Mouse (Mus musculus) midbrain, embryonic 14.5 days (tissue): ENCODE results near the gene Polr2l. TPM values are rescaled to one million over a fixed set of nuclear protein-coding genes. Genes with fewer than 3 reads are reported as not detected.

Experiments
- ATAC-seq: fragments of 200-750 bp; cut with Nextera tagmentation; 2 replicates; pipeline ENCODE4 v1.8.0; 2017; ENCODE audit warnings: moderate number of reproducible peaks, moderate library complexity; ENCODE audit not compliant: low FRiP score, low TSS enrichment
- DNase-seq: peaks from one replicate; pipeline ENCODE4 v3.0.0-alpha.2; 2015
- H3K27ac ChIP-seq: fragments of 300-500 bp; sonication (generic); replicated peaks from 2 replicates; pipeline ENCODE4 v1.5.1; 2014; ENCODE audit warnings: mild to moderate bottlenecking, low read depth, low read length, moderate library complexity
- H3K27me3 ChIP-seq: fragments of 300-500 bp; sonication (generic); 2 replicates; pipeline ENCODE4 v1.6.1; 2014; ENCODE audit warnings: low read length, control low read depth, mixed read lengths; ENCODE audit not compliant: control insufficient read depth, insufficient read depth
- H3K36me3 ChIP-seq: fragments of 300-500 bp; sonication (generic); 2 replicates; pipeline ENCODE4 v1.6.1; 2014; ENCODE audit warnings: low read length, control low read depth; ENCODE audit not compliant: control insufficient read depth, insufficient read depth
- H3K4me1 ChIP-seq: fragments of 300-500 bp; sonication (generic); 2 replicates; pipeline ENCODE4 v1.6.1; 2014; ENCODE audit warnings: mild to moderate bottlenecking, antibody characterized with exemption, low read length, control low read depth; ENCODE audit not compliant: control insufficient read depth, insufficient read depth
- H3K4me2 ChIP-seq: fragments of 300-500 bp; sonication (generic); 2 replicates; pipeline ENCODE4 v1.6.1; 2014; ENCODE audit warnings: mild to moderate bottlenecking, low read length, moderate library complexity
- H3K4me3 ChIP-seq: fragments of 300-500 bp; sonication (generic); replicated peaks from 2 replicates; pipeline ENCODE4 v1.5.1; 2014; ENCODE audit warnings: low read depth, low read length
- H3K9ac ChIP-seq: fragments of 300-500 bp; sonication (generic); replicated peaks from 2 replicates; pipeline ENCODE4 v1.6.1; 2014; ENCODE audit warnings: mild to moderate bottlenecking, low read length, moderate library complexity
- H3K9me3 ChIP-seq: fragments of 300-500 bp; sonication (generic); 2 replicates; pipeline ENCODE4 v1.6.1; 2016; ENCODE audit warnings: low read length, control low read depth, mixed read lengths; ENCODE audit not compliant: control insufficient read depth
- WGBS: fragments of 180-500 bp; shearing (Covaris S2); extraction: QIAGEN DNeasy Blood & Tissue Kit; methylation state at CpG from one replicate; pipeline ENCODE4 v1.1.7; 2014; 5-methylcytosine and 5-hydroxymethylcytosine counted together
- polyA plus RNA-seq: library from polyadenylated mRNA; unstranded; fragments of >200 nt; fragmentation: Nextera tagmentation; extraction: Ambion mirVana; gene quantifications from 2 replicates; pipeline ENCODE4 v1.2.1, GENCODE M21; 2014

Gene Polr2l
- polyA plus RNA-seq, 1 experiment from 2014 or later = 75.1 TPM

DNA sequence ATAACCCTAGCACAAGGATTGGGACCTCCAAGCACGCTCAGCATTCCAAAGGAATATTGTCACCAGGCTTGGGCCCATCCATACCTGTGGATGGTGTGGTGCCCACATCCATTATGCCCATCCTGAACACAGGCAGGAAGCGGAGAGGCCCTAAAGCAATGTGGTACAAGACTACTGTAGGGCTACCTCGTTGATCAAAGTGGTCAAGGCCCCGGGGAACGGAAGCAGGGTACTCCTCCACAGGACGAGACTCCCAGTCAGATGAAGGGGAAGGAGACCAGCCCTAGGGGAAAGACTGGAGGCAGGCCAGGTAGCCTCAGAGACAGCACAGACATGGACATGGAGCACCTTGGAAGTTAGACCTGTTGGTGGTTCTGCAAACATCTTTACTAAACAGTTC lies 2.2 kb downstream of the Polr2l start:
- 89% methylated on average over 6 of the region's 6 CpGs for WGBS
- ATAC-seq (no peak), DNase-seq (no peak)
- H3K36me3 ChIP-seq = peaks cover 29% of the 10 kb centered on the region
- H3K9me3 ChIP-seq = no peaks in the 10 kb centered on the region
- peaks cover 10% of the 10 kb centered on the region for H3K27me3 ChIP-seq
- no peak overlapping the region for H3K9ac ChIP-seq
- H3K4me2 ChIP-seq = no peak overlapping the region
- H3K4me1 ChIP-seq = peaks cover 34% of the 10 kb centered on the region
- no peak overlapping the region for H3K27ac ChIP-seq
- no peak overlapping the region for H3K4me3 ChIP-seq

GRCm38 (mm10) chr7:141472226-141472625 lies 2.7 kb downstream of the Polr2l start:
- Histone ChIP-seq H3K27me3 (peaks cover 11% of the 10 kb centered on the region), H3K4me2 (no peak overlapping the region), H3K36me3 (peaks cover 29% of the 10 kb centered on the region), H3K9ac (no peak overlapping the region), H3K9me3 (no peaks in the 10 kb centered on the region), H3K4me3 (no peak overlapping the region), H3K27ac (no peak overlapping the region), H3K4me1 (peaks cover 39% of the 10 kb centered on the region)
- WGBS = 82% methylated on average over 6 of the region's 6 CpGs
- ATAC-seq (no peak), DNase-seq (no peak)

DNA sequence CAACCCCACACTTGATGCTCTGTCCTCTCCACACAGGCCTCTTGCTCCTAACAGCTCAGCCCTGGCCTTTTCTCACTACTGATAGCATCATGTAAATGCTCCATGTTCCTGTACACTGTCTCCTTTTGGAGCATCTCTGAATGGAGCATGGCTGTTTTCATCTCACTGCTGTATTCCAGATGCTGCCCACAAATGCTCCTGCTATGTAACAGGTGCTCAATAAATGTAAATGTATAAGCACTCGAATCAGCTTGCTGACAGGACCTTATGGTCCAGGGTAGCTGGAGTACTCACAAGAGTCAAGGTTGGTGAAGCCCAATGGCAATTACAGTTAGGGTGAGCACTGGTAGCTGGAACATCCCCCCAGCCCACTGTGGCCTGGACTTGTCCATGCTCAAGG lies 3.7 kb downstream of the Polr2l start:
- Histone ChIP-seq H3K4me3 (no peak overlapping the region), H3K9me3 (no peaks in the 10 kb centered on the region), H3K4me1 (peaks cover 44% of the 10 kb centered on the region), H3K27ac (no peak overlapping the region), H3K9ac (no peak overlapping the region), H3K36me3 (peaks cover 29% of the 10 kb centered on the region), H3K27me3 (peaks cover 18% of the 10 kb centered on the region), H3K4me2 (no peak overlapping the region)
- DNase-seq (no peak), ATAC-seq (no peak)
- whole genome bisulfite sequencing = 89% methylated on average over 1 of the region's 1 CpGs

- Histone ChIP-seq H3K27me3 (peaks cover 17% of the 10 kb centered on the region), H3K9ac (no peak overlapping the region), H3K9me3 (no peaks in the 10 kb centered on the region), H3K27ac (no peak overlapping the region), H3K4me3 (no peak overlapping the region), H3K4me1 (peaks cover 41% of the 10 kb centered on the region), H3K36me3 (peaks cover 29% of the 10 kb centered on the region), H3K4me2 (no peak overlapping the region)
- DNase-seq (no peak), ATAC-seq (no peak)
- 95% methylated on average over 10 of the region's 10 CpGs for WGBS
These were observed 4.3 kb downstream of the Polr2l start for GRCm38 (mm10) chr7:141470637-141470944.

DNA sequence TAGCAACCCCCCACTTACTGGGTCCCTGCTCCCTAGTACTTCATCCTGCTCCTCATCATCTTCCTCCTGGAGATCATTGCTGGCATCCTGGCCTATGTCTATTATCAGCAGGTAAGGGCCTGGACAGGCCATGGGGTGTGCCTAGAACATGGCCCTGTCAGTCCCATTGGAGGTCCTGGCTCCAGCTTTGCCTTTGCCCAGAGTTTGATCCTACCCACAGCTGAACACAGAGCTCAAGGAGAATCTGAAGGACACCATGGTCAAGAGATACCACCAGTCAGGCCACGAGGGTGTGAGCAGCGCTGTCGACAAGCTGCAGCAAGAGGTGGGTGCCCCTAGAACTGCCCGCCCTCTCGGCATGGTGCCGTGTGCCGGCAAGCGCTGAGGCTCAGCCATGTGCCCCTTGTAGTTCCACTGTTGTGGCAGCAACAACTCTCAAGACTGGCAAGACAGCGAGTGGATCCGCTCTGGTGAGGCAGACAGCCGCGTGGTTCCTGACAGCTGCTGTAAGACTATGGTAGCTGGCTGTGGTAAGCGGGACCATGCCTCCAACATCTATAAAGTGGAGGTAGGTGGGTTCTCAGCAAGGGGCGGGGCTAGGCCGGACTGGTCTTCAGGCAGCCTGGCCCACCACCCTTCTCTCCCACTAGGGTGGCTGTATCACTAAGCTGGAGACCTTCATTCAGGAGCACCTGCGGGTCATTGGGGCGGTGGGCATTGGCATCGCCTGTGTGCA lies 4.9 kb downstream of the Polr2l start:
- Histone ChIP-seq H3K4me2 (peak overlapping the region; percentile 67), H3K36me3 (peaks cover 29% of the 10 kb centered on the region), H3K4me3 (0 out of 2 replicates have a peak overlapping the region, but pooled peaks have one; percentile 54), H3K9me3 (no peaks in the 10 kb centered on the region), H3K4me1 (peaks cover 40% of the 10 kb centered on the region), H3K9ac (peak overlapping the region; percentile 75; the same call in 1 of the 2 replicates), H3K27ac (no peak overlapping the region), H3K27me3 (peaks cover 22% of the 10 kb centered on the region)
- 89% methylated on average over 18 of the region's 18 CpGs for WGBS
- DNase-seq = no peak
- ATAC-seq = no peak

DNA sequence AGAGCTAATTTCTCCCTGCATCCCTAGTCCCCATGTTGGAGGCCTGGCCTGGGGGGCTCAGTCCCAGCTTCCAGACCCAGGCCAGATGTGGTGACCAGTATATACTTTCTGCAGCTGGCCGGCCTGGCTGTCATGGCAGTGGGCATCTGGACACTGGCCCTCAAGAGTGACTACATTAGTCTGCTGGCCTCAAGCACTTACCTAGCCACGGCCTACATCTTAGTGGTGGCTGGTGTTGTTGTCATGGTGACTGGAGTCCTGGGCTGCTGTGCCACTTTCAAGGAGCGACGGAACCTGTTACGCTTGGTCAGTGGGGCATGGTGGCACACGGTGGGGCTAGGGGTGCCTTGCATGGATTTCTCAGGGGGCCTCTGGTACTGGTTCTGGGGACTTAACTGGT lies 5.6 kb downstream of the Polr2l start:
- no peaks in the 10 kb centered on the region for H3K9me3 ChIP-seq
- H3K27ac ChIP-seq = peak overlapping the region; percentile 84
- peak overlapping the region; percentile 75; the same call in 1 of the 2 replicates for H3K9ac ChIP-seq
- ATAC-seq (no peak), DNase-seq (no peak)
- WGBS = 41% methylated on average over 6 of the region's 6 CpGs
- peaks cover 39% of the 10 kb centered on the region for H3K4me1 ChIP-seq
- H3K36me3 ChIP-seq = peaks cover 29% of the 10 kb centered on the region
- peaks cover 29% of the 10 kb centered on the region for H3K27me3 ChIP-seq
- H3K4me3 ChIP-seq = peak overlapping the region; percentile 54
- peak overlapping the region; percentile 67 for H3K4me2 ChIP-seq

DNA sequence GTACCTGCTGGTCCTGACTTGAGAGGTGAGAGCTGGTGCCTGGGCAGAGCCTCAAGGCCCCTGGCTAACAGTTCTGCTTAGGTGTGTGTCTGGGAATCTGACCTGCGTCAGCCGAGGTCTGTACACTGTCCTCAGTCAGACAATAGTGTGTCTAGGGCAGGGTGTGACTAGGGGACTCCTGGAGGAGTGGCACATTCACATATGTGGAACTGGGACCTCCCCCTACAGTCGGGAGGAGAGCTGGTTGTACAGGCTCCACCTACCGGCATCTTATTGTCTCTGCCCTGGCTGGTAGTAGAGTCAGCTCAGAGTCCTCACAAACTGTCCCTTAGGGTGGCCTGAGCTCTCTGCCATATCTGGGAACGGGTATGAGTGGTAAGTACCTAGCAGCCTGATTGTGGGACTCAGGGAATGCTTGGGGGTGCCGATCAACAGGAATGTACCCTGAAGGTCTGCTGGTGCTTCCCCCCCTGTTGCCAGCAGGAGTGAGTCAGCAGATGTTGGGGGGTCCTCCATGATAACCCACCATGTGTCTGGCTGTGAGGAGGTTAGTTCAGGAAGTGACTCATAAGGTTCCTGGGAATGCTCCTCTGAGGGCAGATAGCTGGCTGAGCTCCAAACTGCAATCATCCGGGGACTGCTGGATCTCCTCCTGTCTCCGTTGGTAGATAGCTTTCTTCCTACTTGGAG lies 6.3 kb downstream of the Polr2l start:
- Histone ChIP-seq H3K27ac (peak overlapping the region; percentile 84), H3K9ac (peak overlapping the region; percentile 75), H3K4me3 (peak overlapping the region; percentile 54), H3K4me1 (peaks cover 32% of the 10 kb centered on the region), H3K36me3 (peaks cover 29% of the 10 kb centered on the region), H3K9me3 (no peaks in the 10 kb centered on the region), H3K27me3 (peaks cover 36% of the 10 kb centered on the region), H3K4me2 (peak overlapping the region; percentile 67)
- 18% methylated on average over 8 of the region's 8 CpGs for WGBS
- ATAC-seq (peak; percentile 80), DNase-seq (peak; percentile 84)

GRCm38 (mm10) chr7:141468164-141468521 lies 6.8 kb downstream of the Polr2l start:
- Histone ChIP-seq H3K4me2 (peak overlapping the region; percentile 67), H3K36me3 (peaks cover 29% of the 10 kb centered on the region), H3K9ac (peak overlapping the region; percentile 75), H3K27me3 (peaks cover 41% of the 10 kb centered on the region), H3K4me1 (peaks cover 31% of the 10 kb centered on the region), H3K4me3 (peak overlapping the region; percentile 54), H3K9me3 (no peaks in the 10 kb centered on the region), H3K27ac (peak overlapping the region; percentile 84)
- peak; percentile 38; the same call in 1 of the 2 replicates for ATAC-seq
- DNase-seq = peak; percentile 30
- WGBS = 21% methylated on average over 5 of the region's 5 CpGs
